25 mouse cellular contexts compared by ENCODE assay signal in genomic region chr14:31896500-31896899, GRCm38 (mm10).
DNase-seq lines count a peak whose midpoint lies in the region; ATAC-seq and TF ChIP-seq lines count a peak whose summit lies in the region.
"Had no signal": no experiment of that assay in that cellular context is flagged by ENCODE, and none has a peak within 500 bp of the region (broad histone marks: within the 10 kb centered on the region; RNA-seq: fewer than 3 reads in every experiment).

No protein-coding gene starts in this region.

- peaks cover 22% of the 10 kb centered on the region for H3K4me1 ChIP-seq in heart, embryonic 10.5 days
- peaks cover 9% of the 10 kb centered on the region for H3K4me1 ChIP-seq in ES-Bruce4 (ENCODE audit: control insufficient read depth, insufficient read depth, low read length)
- H3K4me1 ChIP-seq in embryonic facial prominence, embryonic 11.5 days (ENCODE audit: control insufficient read depth, insufficient read depth, low read length), result no peaks in the 10 kb centered on the region
- peaks cover 5% of the 10 kb centered on the region; the same call in 1 of the 2 replicates for H3K4me1 ChIP-seq in hindbrain, embryonic 14.5 days (replicated peaks; ENCODE audit: control insufficient read depth, insufficient read depth, low read length)

- H3K4me3 ChIP-seq in heart, embryonic 10.5 days, result no peak overlapping the region
- no peak overlapping the region for H3K4me3 ChIP-seq in ES-Bruce4 (ENCODE audit: low read depth, low read length)
- H3K4me3 ChIP-seq in embryonic facial prominence, embryonic 11.5 days (ENCODE audit: low read depth, low read length), result no peak overlapping the region
- no peak overlapping the region for H3K4me3 ChIP-seq in hindbrain, embryonic 14.5 days (replicated peaks; ENCODE audit: low read length)
- H3K4me3 ChIP-seq: embryonic facial prominence, embryonic 15.5 days; erythroblast, embryonic 14.5 days; forebrain, embryonic 10.5 days; forebrain, embryonic 15.5 days; heart, embryonic 12.5 days; hindbrain, embryonic 12.5 days had no signal

- intact Hi-C loops in heart, postnatal 14 days (cut with DNase I), result no loop called here

- no peak for TF ChIP-seq CTCF in ES-Bruce4 (IDR thresholded peaks at IDR 0.05; ENCODE audit: low read depth, low read length)

- H3K9me3 ChIP-seq in heart, embryonic 10.5 days, result no peaks in the 10 kb centered on the region
- no peaks in the 10 kb centered on the region for H3K9me3 ChIP-seq in ES-Bruce4 (replicated peaks; ENCODE audit: control insufficient read depth, insufficient read depth, low read length, poor library complexity, severe bottlenecking)
- H3K9me3 ChIP-seq in embryonic facial prominence, embryonic 11.5 days (replicated peaks; ENCODE audit: control insufficient read depth, low read length), result no peaks in the 10 kb centered on the region
- no peaks in the 10 kb centered on the region for H3K9me3 ChIP-seq in hindbrain, embryonic 14.5 days (ENCODE audit: control insufficient read depth, low read length)
- H3K9me3 ChIP-seq: embryonic facial prominence, embryonic 15.5 days; forebrain, embryonic 10.5 days; forebrain, embryonic 15.5 days; heart, embryonic 12.5 days; hindbrain, embryonic 12.5 days had no signal

- TF ChIP-seq EP300 in ES-Bruce4 (IDR thresholded peaks at IDR 0.05; ENCODE audit: insufficient read depth, low read depth, low read length), result peak; percentile 85

- no peak overlapping the region for H3K9ac ChIP-seq in ES-Bruce4 (ENCODE audit: low read depth, poor library complexity, severe bottlenecking)
- H3K9ac ChIP-seq in embryonic facial prominence, embryonic 11.5 days (replicated peaks; ENCODE audit: low read length), result no peak overlapping the region
- no peak overlapping the region for H3K9ac ChIP-seq in hindbrain, embryonic 14.5 days
- H3K9ac ChIP-seq: embryonic facial prominence, embryonic 15.5 days; forebrain, embryonic 15.5 days; heart, embryonic 12.5 days; hindbrain, embryonic 12.5 days had no signal

- no peak overlapping the region for H3K4me2 ChIP-seq in embryonic facial prominence, embryonic 11.5 days (ENCODE audit: low read depth, low read length)
- no peak overlapping the region for H3K4me2 ChIP-seq in hindbrain, embryonic 14.5 days (replicated peaks)
- H3K4me2 ChIP-seq: embryonic facial prominence, embryonic 15.5 days; forebrain, embryonic 15.5 days; heart, embryonic 12.5 days; hindbrain, embryonic 12.5 days had no signal

- ATAC-seq in embryonic facial prominence, embryonic 11.5 days (replicated peaks; ENCODE audit: insufficient number of reproducible peaks, low FRiP score, low TSS enrichment, low read depth), result no peak
- ATAC-seq in hindbrain, embryonic 14.5 days (ENCODE audit: low FRiP score), result no peak
- ATAC-seq: CD4-positive, CD25-positive, alpha-beta regulatory T cell, adult 4 months; forebrain, embryonic 15.5 days; hindbrain, postnatal 0 days had no signal

- no peaks in the 10 kb centered on the region for H3K36me3 ChIP-seq in heart, embryonic 10.5 days
- H3K36me3 ChIP-seq in ES-Bruce4 (ENCODE audit: control insufficient read depth, insufficient read depth, low read length, poor library complexity, severe bottlenecking), result no peaks in the 10 kb centered on the region
- no peaks in the 10 kb centered on the region for H3K36me3 ChIP-seq in embryonic facial prominence, embryonic 11.5 days (replicated peaks; ENCODE audit: control insufficient read depth, insufficient read depth, low read depth, low read length)
- H3K36me3 ChIP-seq in hindbrain, embryonic 14.5 days (replicated peaks; ENCODE audit: control insufficient read depth, insufficient read depth), result no peaks in the 10 kb centered on the region
- H3K36me3 ChIP-seq: embryonic facial prominence, embryonic 15.5 days; forebrain, embryonic 10.5 days; forebrain, embryonic 15.5 days; heart, embryonic 12.5 days; hindbrain, embryonic 12.5 days had no signal

- 55% methylated on average over 1 of the region's 1 CpGs for WGBS in heart, embryonic 10.5 days
- whole genome bisulfite sequencing in embryonic facial prominence, embryonic 11.5 days, result 65% methylated on average over 1 of the region's 1 CpGs
- WGBS in hindbrain, embryonic 14.5 days, result 76% methylated on average over 1 of the region's 1 CpGs

- no peaks in the 10 kb centered on the region for H3K27me3 ChIP-seq in heart, embryonic 10.5 days (ENCODE audit: insufficient read depth, poor library complexity, severe bottlenecking)
- H3K27me3 ChIP-seq in ES-Bruce4 (ENCODE audit: control insufficient read depth, insufficient read depth, low read length, poor library complexity, severe bottlenecking), result no peaks in the 10 kb centered on the region
- no peaks in the 10 kb centered on the region for H3K27me3 ChIP-seq in embryonic facial prominence, embryonic 11.5 days (ENCODE audit: control insufficient read depth, insufficient read depth, low read length)
- no peaks in the 10 kb centered on the region for H3K27me3 ChIP-seq in hindbrain, embryonic 14.5 days (ENCODE audit: control insufficient read depth, insufficient read depth, low read length)
- H3K27me3 ChIP-seq: embryonic facial prominence, embryonic 15.5 days; forebrain, embryonic 15.5 days; heart, embryonic 12.5 days; hindbrain, embryonic 12.5 days had no signal

- no peak for DNase-seq in heart, embryonic 10.5 days (ENCODE audit: low spot score)
- no peak for DNase-seq in heart, postnatal 14 days
- peak; percentile 68 for DNase-seq in Muller cell, postnatal 12 days (ENCODE audit: inconsistent ontology term)
- DNase-seq in embryonic facial prominence, embryonic 11.5 days (ENCODE audit: low spot score), result peak; percentile 6
- DNase-seq in urinary bladder, postnatal 4 days (ENCODE audit: low spot score in 2 of 2), result no peak
- DNase-seq in heart, postnatal 4 days, result no peak
- no peak for DNase-seq in hindbrain, embryonic 14.5 days (ENCODE audit: low spot score)
- DNase-seq: adrenal gland, postnatal 14 days; B cell, adult 2 months; cerebellum, adult 11-12 months; cerebellum, adult 9-10 months; cerebellum, postnatal 36 days; gastrocnemius, postnatal 36 days; heart, adult 18-20 months; heart, postnatal 36 days; kidney, adult 11 months had no signal

- 0 out of 2 replicates have a peak overlapping the region, but pooled peaks have one; percentile 22 for H3K27ac ChIP-seq in heart, embryonic 10.5 days
- H3K27ac ChIP-seq in ES-Bruce4 (ENCODE audit: insufficient read depth, low read length), result no peak overlapping the region
- H3K27ac ChIP-seq in embryonic facial prominence, embryonic 11.5 days (replicated peaks; ENCODE audit: low read depth, low read length), result no peak overlapping the region
- no peak overlapping the region for H3K27ac ChIP-seq in hindbrain, embryonic 14.5 days
- H3K27ac ChIP-seq: embryonic facial prominence, embryonic 15.5 days; forebrain, embryonic 15.5 days; hindbrain, embryonic 12.5 days; hindbrain, postnatal 0 days had no signal

- TF ChIP-seq POLR2A in ES-Bruce4 (IDR thresholded peaks at IDR 0.05; ENCODE audit: insufficient read depth, low read length), result no peak

Comparison
In these comparisons a context has a peak if more than half of its experiments do, and no peak if none do; other contexts are left out.
1. DNase-seq: peak in Muller cell, postnatal 12 days (single experiment) and embryonic facial prominence, embryonic 11.5 days (single experiment); none in heart, embryonic 10.5 days (single experiment), heart, postnatal 14 days (0 of 2), urinary bladder, postnatal 4 days (0 of 2), heart, postnatal 4 days (single experiment) and hindbrain, embryonic 14.5 days (single experiment).